Mouse (Mus musculus) brain, adult 2 months (tissue): Measurements from ENCODE around the gene Kpna2.
A peak's percentile ranks its signal among the peaks of the same experiment; 100 is the strongest.
"Not testable (repeated sequence)": the region's sequence is repeated elsewhere in the genome, so short reads cannot be mapped to it uniquely, and the experiment has no call there.

Source experiments
- DNase-seq: peaks from one replicate; pipeline ENCODE4 v3.0.0; 2011; ENCODE audit warnings: low read depth, low spot score

Kpna2 gene

GRCm38 (mm10) chr11:106985979-106986604 lies 13.2 kb downstream of the Kpna2 start:
- DNase-seq, result not testable (repeated sequence)

GRCm38 (mm10) chr11:106982351-106982750 lies 17.0 kb downstream of the Kpna2 start:
- DNase-seq, result peak; percentile 43

GRCm38 (mm10) chr11:106981787-106982186 lies 17.6 kb downstream of the Kpna2 start:
- peak; percentile 40 for DNase-seq

- DNase-seq, result peak; percentile 89
These were observed 18.9 kb downstream of the Kpna2 start for GRCm38 (mm10) chr11:106980455-106980854.

- DNase-seq, result no peak
These were observed 23.1 kb downstream of the Kpna2 start for GRCm38 (mm10) chr11:106976194-106976593.

GRCm38 (mm10) chr11:106975419-106976177 lies 23.7 kb downstream of the Kpna2 start:
- DNase-seq, result no peak

GRCm38 (mm10) chr11:106974440-106974839 lies 24.9 kb downstream of the Kpna2 start:
- no peak for DNase-seq

- DNase-seq, result no peak
These were observed 26.3 kb downstream of the Kpna2 start for GRCm38 (mm10) chr11:106973016-106973415.

- DNase-seq, result no peak
These were observed 29.5 kb downstream of the Kpna2 start for GRCm38 (mm10) chr11:106969798-106970197.

GRCm38 (mm10) chr11:106967630-106968029 lies 31.7 kb downstream of the Kpna2 start:
- no peak for DNase-seq

GRCm38 (mm10) chr11:106965881-106966280 lies 33.5 kb downstream of the Kpna2 start:
- DNase-seq, result no peak

GRCm38 (mm10) chr11:106962310-106962709 lies 37.0 kb downstream of the Kpna2 start:
- DNase-seq, result no peak

GRCm38 (mm10) chr11:106961471-106962081 lies 37.8 kb downstream of the Kpna2 start:
- DNase-seq, result no peak

GRCm38 (mm10) chr11:106959121-106959520 lies 40.2 kb downstream of the Kpna2 start:
- no peak for DNase-seq

GRCm38 (mm10) chr11:106958407-106959071 lies 40.8 kb downstream of the Kpna2 start:
- no peak for DNase-seq

GRCm38 (mm10) chr11:106957271-106957980 lies 41.9 kb downstream of the Kpna2 start:
- DNase-seq, result peak; percentile 26

- DNase-seq, result no peak
These were observed 44.8 kb downstream of the Kpna2 start for GRCm38 (mm10) chr11:106954566-106954965.

- no peak for DNase-seq
These were observed 45.2 kb downstream of the Kpna2 start for GRCm38 (mm10) chr11:106954116-106954515.
